Mouse (Mus musculus) layer of hippocampus, adult 9-10 months (tissue): ENCODE measurements around the gene Cyp4b1.
"Not testable (repeated sequence)": the region's sequence is repeated elsewhere in the genome, so short reads cannot be mapped to it uniquely, and the experiment has no call there.

ENCODE experiments used
- DNase-seq: peaks from one replicate; pipeline ENCODE4 v3.0.0; 2022; ENCODE audit warnings: low spot score

Cyp4b1 gene

DNA sequence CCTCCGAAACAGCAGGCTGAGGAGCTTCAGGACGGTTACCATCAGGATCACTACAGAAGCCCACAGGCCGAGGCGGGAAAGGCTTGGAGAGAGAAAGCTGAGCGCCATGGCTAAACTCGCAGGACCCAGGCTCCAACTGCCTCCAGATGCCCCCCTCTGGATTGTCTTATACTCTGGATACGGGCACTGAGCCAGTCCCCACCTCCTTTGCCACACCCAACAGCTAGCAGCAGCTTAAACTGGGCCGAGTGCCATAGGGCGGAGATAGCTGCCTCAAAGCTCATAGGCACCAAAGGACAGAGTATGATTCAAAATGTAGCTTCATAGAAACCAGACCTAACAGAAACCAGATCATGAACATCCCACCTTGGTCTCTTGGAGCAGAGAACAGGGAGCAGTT, at the start of gene Cyp4b1:
TSS of gene Cyp4b1 (minus strand) at position 144 of the 400 bp plus-strand sequence.
- DNase-seq: no peak

DNA sequence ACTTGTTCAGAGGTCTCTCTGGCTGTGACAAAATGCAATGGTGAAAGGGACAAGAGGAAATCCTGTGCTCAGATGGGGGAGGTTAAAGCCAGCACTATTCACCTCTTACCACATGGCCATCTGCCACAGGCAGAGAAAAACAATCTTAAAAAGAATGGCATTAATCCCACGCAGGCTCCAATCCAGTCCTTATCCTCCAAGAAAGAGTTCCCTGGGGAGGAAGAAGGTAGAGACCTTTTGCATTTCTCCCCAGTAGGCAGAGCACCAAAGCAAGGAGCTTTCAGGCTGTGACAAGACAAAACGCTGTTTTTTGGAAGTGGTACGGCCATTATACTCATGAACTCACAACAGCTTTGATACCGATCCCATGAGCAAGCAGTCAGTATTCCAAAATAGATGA, 38.8 kb upstream of the Cyp4b1 start:
- DNase-seq: no peak

DNA sequence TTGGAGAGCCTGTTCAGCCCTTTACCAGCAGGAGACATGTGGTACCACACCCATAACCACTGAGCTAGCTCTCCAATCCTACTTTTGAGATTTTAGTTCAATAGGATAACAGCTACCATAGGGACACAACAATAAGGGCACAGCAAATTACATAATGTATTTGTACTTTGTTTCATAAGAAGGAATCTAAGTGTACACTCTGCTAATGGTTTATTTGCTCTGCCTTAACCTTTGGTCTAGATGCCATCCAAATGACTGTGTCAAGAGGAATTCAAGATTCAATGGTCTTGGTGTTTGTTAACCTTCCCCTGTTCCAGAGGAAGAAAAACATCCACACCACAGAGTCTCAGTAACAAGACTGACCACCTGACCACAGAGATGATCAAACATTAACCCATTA, 11.7 kb upstream of the Cyp4b1 start:
- DNase-seq: no peak

DNA sequence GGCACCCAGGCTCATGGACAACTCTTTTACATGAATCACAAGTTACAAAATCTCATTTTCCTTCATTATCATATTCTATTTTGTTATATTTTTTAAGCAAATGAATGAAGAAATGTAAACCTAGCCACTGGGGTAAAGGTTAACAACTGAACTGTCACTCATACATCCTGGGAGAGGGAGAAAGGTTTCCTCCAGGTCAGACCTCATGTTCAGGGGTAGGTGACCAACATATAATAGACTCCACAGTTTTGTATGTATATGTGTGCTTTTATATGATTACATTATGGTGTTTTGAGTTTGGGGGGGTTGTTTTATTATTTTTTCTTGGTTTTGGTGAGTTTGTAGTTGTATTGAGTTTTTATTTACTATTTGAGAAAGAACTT, 10.3 kb upstream of the Cyp4b1 start:
- no peak for DNase-seq

DNA sequence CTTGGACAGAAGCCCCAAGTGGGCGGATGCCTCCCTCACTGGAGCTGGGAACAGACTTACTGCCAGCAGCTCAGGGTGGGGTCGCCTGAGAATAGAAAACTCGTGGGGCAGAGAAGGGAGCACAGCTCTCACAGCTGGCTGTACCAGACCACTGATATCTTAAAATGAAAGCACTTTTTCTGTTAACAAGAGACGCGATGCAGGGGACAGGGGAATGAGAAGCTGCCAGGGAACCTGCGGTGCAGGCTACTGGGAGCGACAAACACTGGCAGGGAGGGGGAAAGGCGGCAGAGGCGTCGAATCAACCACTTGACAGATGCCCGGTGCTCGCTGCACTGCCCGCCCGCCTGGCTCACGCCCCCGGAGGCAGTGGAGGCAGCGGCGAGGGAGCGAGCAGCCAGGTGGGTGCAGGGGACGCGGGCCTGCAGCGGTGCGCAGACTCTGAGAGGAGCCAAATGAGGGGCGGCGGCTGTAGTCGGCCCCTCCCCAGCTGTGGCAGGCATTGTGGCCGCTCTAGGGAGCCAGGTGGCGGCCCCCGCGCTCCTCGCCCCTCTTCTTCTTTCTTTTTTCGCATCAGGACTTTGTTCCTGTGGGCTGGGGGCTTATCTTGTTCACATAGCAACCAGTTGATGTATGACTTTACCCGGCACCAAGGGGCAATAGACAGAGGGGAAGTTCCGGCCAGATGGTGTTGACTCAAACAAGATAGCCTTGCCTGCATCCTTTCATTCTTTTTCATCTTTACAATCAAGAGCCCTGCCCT, 9.8 kb upstream of the Cyp4b1 start:
- no peak for DNase-seq

DNA sequence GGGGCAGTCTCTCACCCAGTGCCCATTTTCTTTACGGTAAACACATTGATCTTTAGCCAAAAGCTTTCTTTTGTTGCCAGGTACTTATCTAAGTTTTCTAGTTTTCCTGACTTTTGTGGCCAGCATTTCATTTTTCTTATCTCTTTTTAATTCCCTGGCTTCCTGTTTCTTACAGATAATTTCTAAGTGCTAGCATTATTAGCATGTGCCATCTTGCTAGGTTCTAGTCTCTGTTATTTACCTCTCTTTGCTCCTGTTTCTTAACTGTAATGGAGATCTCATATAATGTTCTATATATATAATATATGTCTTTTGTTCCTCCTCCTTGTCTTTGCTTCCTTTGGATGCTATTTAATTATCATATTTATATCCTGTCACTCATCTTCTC, 9.0 kb upstream of the Cyp4b1 start:
- DNase-seq: not testable (repeated sequence)

DNA sequence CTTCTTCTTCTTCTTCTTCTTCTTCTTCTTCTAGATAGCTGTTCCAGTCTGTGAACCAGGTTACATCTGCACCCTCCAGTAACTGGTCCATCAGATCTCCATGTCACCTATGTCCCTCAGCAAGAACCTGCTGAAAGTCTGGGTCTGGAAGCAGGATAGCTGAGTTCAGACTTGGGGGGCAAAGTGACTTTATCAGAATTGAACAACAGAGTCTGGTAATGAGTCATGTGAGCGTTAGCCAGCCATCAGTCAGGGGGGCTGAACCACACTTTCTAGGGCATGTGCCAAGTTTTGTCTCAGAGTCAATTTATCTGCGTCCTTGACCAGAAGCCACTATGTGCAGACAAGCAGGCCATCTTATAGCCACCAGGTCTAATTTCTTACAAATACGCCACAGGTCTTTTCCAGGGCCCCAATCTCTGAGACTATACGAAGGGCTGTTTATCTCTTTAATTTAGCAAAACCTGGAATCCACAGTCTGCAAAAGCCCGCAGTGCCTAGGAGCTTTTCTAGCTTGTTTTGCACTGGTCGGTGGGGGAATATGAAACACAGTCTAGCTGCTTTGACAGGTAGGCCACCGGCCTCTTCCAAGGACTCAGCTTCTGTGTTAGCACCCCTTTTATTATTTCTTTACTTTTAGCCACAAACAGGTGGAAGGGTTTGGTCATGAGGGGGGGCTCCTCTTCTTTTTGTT, 8.5 kb upstream of the Cyp4b1 start:
- not testable (repeated sequence) for DNase-seq

DNA sequence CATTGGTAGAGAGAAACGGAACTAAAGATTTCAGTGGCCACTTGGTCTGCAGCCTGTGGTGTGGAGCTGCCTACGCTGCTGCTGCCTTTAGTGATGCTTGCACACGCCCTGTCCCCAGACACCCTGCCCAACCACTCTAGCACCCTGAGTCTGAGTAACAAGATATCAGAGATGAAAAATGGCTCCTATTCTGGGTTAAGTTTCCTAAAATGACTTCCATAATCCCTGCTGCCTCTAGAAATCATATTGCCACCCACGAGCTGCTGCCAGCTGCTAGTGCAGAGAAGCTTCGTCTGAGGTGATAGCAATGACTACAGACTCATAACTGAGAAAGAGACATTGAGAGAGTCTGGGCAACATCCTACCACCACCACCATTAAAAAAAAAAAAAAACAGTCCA, 3.3 kb upstream of the Cyp4b1 start:
- DNase-seq: no peak

DNA sequence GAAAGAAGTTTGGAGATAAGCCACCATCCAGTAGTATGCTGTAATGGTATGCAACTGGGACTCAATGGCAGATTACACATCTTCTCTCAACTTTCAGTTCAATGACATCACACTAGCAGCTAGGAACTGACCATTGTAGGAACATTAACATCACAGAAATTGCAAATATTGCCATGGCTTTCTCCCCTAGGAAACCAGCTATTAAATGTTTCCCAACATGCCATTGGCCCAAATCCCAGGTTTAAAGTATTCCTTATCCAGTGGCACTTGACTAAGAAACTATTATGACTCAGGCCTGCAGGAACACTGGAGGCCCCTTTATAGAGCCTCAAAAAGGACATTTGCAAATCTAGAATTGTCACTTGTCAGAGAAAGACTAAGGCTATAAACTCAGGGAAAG, 1.8 kb upstream of the Cyp4b1 start:
- DNase-seq: no peak

DNA sequence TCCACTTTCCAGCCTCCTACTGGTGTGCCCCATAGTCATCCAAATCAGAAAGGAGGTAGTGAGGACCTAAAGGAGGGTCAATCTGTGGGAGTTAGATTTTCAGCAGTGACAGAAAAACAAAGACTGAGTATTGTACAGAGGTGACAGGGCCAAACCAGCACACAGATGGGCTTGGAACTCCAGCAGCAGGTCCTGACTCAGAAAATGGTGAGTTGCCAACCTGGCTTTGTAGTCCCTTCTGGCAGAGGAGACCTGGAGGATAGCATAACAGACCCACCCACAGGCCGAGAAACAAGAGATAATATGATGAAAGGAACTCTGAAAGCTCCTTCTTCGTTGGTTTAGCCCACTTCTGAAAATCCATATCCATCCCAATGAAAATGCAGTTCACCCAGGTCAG, 1.2 kb upstream of the Cyp4b1 start:
- DNase-seq: no peak

DNA sequence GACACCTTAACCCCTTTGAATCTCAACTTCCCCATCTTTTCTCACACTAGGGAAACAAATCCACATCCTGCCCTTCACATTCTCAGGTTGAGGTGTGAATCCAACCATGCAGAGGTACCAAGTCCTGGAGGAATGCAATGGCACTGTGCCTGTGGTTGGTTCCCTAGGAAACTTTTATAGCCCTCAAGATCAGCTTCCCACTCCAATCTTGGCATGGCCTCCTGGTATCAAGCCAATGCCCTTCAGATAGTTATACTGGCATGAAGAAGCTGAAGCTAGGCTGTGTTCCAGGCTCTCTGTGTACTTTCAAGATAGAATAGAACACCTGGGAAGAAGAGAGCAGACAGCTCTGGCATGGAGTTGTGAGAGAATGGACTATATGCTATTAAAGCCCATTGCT, 2.2 kb downstream of the Cyp4b1 start:
- DNase-seq: no peak

DNA sequence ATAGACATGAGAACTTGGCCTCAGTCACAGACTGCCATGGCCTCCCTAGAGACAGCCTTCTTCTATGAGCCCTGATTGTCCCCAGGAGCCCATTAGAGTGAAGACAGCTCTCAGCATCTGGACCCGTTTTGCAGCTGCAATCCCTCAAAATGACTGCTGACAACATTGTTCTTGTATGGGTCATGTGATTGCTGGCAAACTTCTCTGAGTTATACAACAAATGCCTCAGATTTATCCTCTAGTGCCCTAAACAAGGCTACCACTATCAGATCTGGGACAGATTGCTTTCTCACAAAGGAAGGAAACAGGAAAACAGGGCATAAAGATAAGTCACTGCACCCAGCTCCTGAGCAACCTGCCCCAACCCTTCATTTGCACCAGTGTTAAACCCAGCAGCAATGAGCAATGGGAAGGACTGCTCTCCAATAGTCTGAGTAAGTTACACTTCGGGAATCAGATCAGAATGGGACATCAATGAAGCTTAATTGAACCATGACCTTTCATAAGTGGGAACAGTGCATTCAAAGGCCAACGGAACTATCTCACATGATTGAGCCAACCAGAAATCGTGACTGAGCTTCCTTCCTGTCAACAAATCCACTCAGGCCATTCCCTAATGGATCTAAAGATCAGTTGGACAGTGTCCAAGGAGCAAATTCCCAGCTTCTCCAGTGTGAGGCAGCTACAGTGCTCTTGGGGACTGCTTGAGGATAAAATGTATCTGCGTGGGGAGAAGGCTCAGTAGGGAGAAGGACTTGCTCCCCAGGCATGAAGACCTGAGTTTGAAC, 4.4 kb downstream of the Cyp4b1 start:
- no peak for DNase-seq

DNA sequence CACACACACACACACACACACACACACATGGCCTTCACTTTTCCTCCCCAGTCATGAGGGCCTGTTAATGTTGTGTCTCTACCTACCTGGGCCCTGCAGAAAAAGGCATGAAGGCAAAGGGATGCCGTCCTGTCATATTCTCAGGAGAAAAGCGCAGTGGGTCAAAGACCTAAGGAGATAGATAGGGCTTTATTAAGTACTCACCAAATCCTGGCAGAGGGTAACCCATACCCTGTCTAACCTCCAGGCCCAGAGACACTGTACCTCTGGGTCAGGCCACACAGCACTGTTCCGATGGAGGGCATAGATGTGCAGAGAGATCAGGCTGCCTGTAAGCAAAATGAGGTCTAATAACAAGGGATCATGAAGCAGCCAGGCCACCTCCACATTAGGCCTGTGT, 22.0 kb downstream of the Cyp4b1 start:
- DNase-seq: not testable (repeated sequence)

DNA sequence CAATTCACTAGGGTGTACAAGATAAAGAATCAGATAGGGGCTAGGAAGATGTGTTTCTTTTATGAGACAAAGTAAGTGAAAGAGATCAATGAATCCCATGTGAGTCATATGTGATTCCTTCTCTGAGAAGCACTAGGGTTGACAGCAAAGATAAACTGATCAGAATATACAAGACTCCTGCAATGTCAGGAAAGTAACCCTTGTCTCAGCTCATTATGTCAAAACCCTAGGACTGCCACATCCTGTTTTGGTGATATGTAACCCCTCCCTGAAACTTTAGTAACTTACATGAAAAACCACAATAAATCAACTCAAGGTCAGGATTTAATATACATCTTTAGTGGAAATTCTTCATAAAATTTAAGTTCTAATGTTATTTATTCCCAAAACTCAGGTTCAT, 33.5 kb downstream of the Cyp4b1 start:
- DNase-seq: no peak

DNA sequence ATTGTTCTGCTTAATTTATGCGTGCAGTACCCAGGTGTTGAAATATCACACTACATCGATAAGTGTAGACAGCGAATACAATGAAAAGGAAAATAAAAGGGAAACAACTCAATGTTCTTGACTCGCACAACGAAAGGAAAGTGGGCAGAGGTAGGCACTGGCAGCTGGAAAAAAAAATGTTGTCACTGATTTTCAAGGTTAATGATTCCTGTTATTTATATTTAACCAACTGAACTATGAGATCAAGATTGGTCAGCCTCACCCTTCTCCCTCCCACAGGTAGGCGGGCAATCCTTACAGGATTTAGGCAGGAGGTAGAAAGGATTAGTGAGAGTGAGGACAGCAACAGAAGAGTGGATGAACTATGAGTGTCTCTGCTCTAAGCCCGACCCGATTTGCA, 46.9 kb downstream of the Cyp4b1 start, which contains the start of gene Cyp4a32:
TSS of gene Cyp4a32 (plus strand) at position 359 of the 400 bp plus-strand sequence.
- not testable (repeated sequence) for DNase-seq

DNA sequence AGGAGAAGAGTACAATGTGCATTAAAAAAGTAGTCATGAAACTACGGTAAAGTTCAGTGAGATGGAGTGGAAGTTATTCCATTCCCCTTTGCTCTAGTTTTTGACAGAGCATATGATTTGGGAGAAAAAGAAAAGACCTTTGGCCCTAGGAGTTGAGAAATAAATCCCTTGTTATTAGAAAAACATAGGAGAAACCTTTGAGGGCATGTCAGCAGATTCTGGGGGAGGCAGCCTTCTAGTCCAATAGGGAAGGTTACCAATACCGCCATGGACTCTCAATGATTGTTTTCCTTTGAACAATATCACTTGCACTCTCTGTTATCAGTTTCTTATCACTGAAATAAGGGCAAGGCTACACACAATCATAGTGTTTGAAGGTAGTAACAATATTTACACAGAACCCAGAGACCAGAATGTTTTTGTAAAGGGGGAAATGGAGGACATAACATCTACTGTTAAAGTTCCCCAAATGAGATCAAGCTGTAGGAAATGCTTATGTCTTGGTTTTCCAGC, 50.6 kb downstream of the Cyp4b1 start:
- DNase-seq: no peak

DNA sequence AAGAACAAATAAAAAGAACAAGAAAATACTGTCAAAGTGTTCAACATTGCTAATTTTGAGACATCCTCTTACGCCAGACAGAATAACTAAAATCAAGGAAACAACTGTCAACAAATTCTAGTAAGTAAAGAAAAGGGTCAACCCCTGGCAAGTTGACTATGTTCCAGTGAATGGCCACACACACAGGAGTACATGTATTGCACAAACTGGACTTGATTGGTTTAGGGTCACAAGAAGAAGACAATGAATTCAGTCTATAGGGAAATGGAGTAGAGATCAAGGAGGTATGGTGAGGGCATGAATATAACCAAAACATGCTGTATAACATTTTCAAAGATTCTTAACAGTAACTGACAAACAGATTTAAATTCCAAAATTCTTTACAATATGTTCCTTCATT, 51.2 kb downstream of the Cyp4b1 start:
- DNase-seq: no peak

DNA sequence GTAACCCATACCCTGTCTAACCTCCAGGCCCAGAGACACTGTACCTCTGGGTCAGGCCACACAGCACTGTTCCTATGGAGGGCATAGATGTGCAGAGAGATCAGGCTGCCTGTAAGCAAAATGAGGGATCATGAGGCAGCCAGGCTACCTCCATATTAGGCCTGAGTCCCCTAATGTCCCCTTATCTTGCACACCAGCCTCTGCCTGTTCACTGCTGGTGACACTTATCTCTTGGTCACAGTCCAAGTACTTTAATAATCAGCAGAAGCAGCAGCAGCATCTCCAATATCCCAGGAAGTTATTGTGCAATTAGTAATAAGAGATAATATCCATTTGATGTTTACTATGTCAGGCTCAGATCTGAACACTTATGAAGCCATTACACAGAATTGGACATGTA, 64.5 kb downstream of the Cyp4b1 start:
- no peak for DNase-seq

DNA sequence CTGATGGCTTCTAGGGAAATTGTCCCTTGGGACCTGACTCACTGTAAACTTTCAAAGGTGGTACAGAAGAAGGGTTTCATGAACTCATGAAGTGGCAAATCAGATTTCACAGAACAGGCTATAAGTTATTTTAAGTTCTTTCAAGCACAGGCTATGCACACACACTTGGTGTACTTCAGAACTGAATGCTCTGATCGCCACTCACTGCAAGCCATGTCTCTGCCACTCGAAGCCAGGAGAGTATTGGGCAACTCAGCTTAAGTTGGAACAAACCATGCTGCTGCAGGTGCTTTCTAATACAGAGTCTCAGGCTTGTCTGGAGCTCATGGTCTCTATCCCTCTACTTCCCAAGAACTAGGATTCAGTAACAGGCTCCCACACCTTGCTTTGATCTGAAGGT, 71.7 kb downstream of the Cyp4b1 start:
- no peak for DNase-seq

DNA sequence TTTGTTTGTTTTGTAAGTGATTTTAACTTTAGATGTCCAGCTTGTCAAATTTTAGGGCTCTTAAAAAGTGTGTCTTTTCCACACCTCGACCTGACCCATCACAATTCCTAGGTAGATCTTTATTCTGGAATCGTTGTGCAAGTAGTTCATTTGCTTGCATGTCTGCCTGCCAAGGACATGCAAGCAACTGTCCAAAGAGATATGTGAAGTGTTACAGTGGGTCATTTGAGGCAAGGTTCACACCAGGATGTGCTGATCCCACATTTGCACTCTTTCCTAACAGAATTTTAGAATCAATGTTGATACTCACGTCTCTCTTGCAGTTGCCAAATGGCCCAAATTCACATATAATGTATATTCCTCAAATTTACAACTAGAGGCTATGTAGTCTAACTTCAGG, 72.3 kb downstream of the Cyp4b1 start:
- no peak for DNase-seq
